Mouse (Mus musculus) midbrain, embryonic 16.5 days (tissue): Measurements from ENCODE around the gene Lalba. TPM values are rescaled to one million over a fixed set of nuclear protein-coding genes. Genes with fewer than 3 reads are reported as not detected.

Experiments used
- ATAC-seq: fragments of 200-750 bp; cut with Nextera tagmentation; 2 replicates; pipeline ENCODE4 v1.8.0; 2017; ENCODE audit warnings: moderate TSS enrichment
- H3K27ac ChIP-seq: fragments of 300-500 bp; sonication (generic); 2 replicates; pipeline ENCODE4 v1.5.1; 2014; ENCODE audit warnings: mild to moderate bottlenecking, low read length, mixed read lengths
- H3K27me3 ChIP-seq: fragments of 300-500 bp; sonication (generic); 2 replicates; pipeline ENCODE4 v1.6.1; 2014; ENCODE audit warnings: low read depth, low read length, mixed read lengths; ENCODE audit not compliant: control insufficient read depth, insufficient read depth
- H3K36me3 ChIP-seq: fragments of 300-500 bp; sonication (generic); 2 replicates; pipeline ENCODE4 v1.6.1; 2014; ENCODE audit warnings: mild to moderate bottlenecking, low read length, moderate library complexity, mixed read lengths; ENCODE audit not compliant: control insufficient read depth, insufficient read depth
- H3K4me1 ChIP-seq: fragments of 300-500 bp; sonication (generic); 2 replicates; pipeline ENCODE4 v1.6.1; 2014; ENCODE audit warnings: mild to moderate bottlenecking, low read length, mixed read lengths; ENCODE audit not compliant: control insufficient read depth, insufficient read depth
- H3K4me2 ChIP-seq: fragments of 300-500 bp; sonication (generic); 2 replicates; pipeline ENCODE4 v1.6.1; 2014; ENCODE audit warnings: mild to moderate bottlenecking, low read length, mixed read lengths
- H3K4me3 ChIP-seq: fragments of 300-500 bp; sonication (generic); 2 replicates; pipeline ENCODE4 v1.5.1; 2014; ENCODE audit warnings: low read depth, mild to moderate bottlenecking, low read length, moderate library complexity, mixed read lengths
- H3K9ac ChIP-seq: fragments of 300-500 bp; sonication (generic); 2 replicates; pipeline ENCODE4 v1.6.1; 2014; ENCODE audit warnings: low read depth, low read length, mixed read lengths
- H3K9me3 ChIP-seq: fragments of 300-500 bp; sonication (generic); replicated peaks from 2 replicates; pipeline ENCODE4 v1.6.1; 2014; ENCODE audit warnings: mild to moderate bottlenecking, low read length, mixed read lengths; ENCODE audit not compliant: control insufficient read depth, poor library complexity, severe bottlenecking
- WGBS: fragments of 180-500 bp; shearing (Covaris S2); extraction: QIAGEN DNeasy Blood & Tissue Kit; methylation state at CpG from one replicate; pipeline ENCODE4 v1.1.7; 2014; 5-methylcytosine and 5-hydroxymethylcytosine counted together
- polyA plus RNA-seq: library from polyadenylated mRNA; unstranded; fragments of >200 nt; fragmentation: Nextera tagmentation; extraction: Ambion mirVana; gene quantifications from 2 replicates; pipeline ENCODE4 v1.2.1, GENCODE M21; 2015

The Lalba gene
- polyA plus RNA-seq, 1 experiment from 2014 or later = not detected

- ATAC-seq = no peak
Measured at GRCm38 (mm10) chr15:98479568-98480102, 2.9 kb downstream of the Lalba start.

GRCm38 (mm10) chr15:98476281-98476680 lies 6.2 kb downstream of the Lalba start:
- Histone ChIP-seq H3K36me3 (no peaks in the 10 kb centered on the region), H3K9me3 (no peaks in the 10 kb centered on the region), H3K4me3 (no peak overlapping the region), H3K9ac (no peak overlapping the region), H3K4me1 (no peaks in the 10 kb centered on the region), H3K4me2 (no peak overlapping the region), H3K27me3 (no peaks in the 10 kb centered on the region), H3K27ac (no peak overlapping the region)
- ATAC-seq = no peak
- 75% methylated on average over 5 of the region's 5 CpGs for WGBS

More at GRCm38 (mm10) chr15:98479568-98480102, 2.9 kb downstream of the Lalba start:
- Histone ChIP-seq H3K9ac (no peak overlapping the region), H3K4me3 (no peak overlapping the region), H3K4me2 (no peak overlapping the region), H3K36me3 (no peaks in the 10 kb centered on the region), H3K27me3 (no peaks in the 10 kb centered on the region), H3K4me1 (no peaks in the 10 kb centered on the region), H3K9me3 (no peaks in the 10 kb centered on the region), H3K27ac (no peak overlapping the region)
- WGBS = 58% methylated on average over 7 of the region's 7 CpGs

- no peaks in the 10 kb centered on the region for H3K27me3 ChIP-seq
- 59% methylated on average over 10 of the region's 10 CpGs for WGBS
- no peak for ATAC-seq
Measured at GRCm38 (mm10) chr15:98475382-98475781, 7.1 kb downstream of the Lalba start.

GRCm38 (mm10) chr15:98474958-98475357 lies 7.6 kb downstream of the Lalba start:
- 75% methylated on average over 10 of the region's 10 CpGs for WGBS
- H3K9me3 ChIP-seq = no peaks in the 10 kb centered on the region

More at GRCm38 (mm10) chr15:98475382-98475781, 7.1 kb downstream of the Lalba start:
- H3K9me3 ChIP-seq = no peaks in the 10 kb centered on the region
- no peak overlapping the region for H3K27ac ChIP-seq
- no peak overlapping the region for H3K4me3 ChIP-seq
- no peaks in the 10 kb centered on the region for H3K4me1 ChIP-seq
- H3K36me3 ChIP-seq = no peaks in the 10 kb centered on the region
- H3K4me2 ChIP-seq = no peak overlapping the region
- H3K9ac ChIP-seq = no peak overlapping the region

GRCm38 (mm10) chr15:98471539-98471938 lies 11.0 kb downstream of the Lalba start:
- Histone ChIP-seq H3K27ac (no peak overlapping the region), H3K9me3 (no peaks in the 10 kb centered on the region), H3K4me3 (no peak overlapping the region), H3K36me3 (no peaks in the 10 kb centered on the region), H3K4me1 (no peaks in the 10 kb centered on the region), H3K9ac (no peak overlapping the region), H3K27me3 (no peaks in the 10 kb centered on the region), H3K4me2 (no peak overlapping the region)
- 92% methylated on average over 13 of the region's 13 CpGs for WGBS
- ATAC-seq = no peak

More at GRCm38 (mm10) chr15:98474958-98475357, 7.6 kb downstream of the Lalba start:
- no peak for ATAC-seq
- Histone ChIP-seq H3K27ac (no peak overlapping the region), H3K27me3 (no peaks in the 10 kb centered on the region), H3K9ac (no peak overlapping the region), H3K4me1 (no peaks in the 10 kb centered on the region), H3K4me2 (no peak overlapping the region), H3K36me3 (no peaks in the 10 kb centered on the region), H3K4me3 (no peak overlapping the region)

GRCm38 (mm10) chr15:98469596-98469995 lies 12.9 kb downstream of the Lalba start, which contains the start of gene OR5BS1P:
Gene OR5BS1P, plus strand, starts transcription at chr15:98469896.
- Histone ChIP-seq H3K4me1 (no peaks in the 10 kb centered on the region), H3K4me2 (no peak within 1 kb of the TSS), H3K27me3 (no peaks in the 10 kb centered on the region), H3K27ac (no peak within 1 kb of the TSS), H3K4me3 (no peak within 1 kb of the TSS), H3K9ac (no peak within 1 kb of the TSS), H3K9me3 (no peaks in the 10 kb centered on the region), H3K36me3 (no peaks in the 10 kb centered on the region)
- no peak for ATAC-seq
- WGBS = 90% methylated on average over 4 of the region's 4 CpGs

GRCm38 (mm10) chr15:98452288-98452687 lies 30.2 kb downstream of the Lalba start, which contains the start of gene Olfr281:
Gene Olfr281, plus strand, starts transcription at chr15:98452588.
- Histone ChIP-seq H3K36me3 (no peaks in the 10 kb centered on the region), H3K9me3 (no peaks in the 10 kb centered on the region), H3K4me2 (no peak within 1 kb of the TSS), H3K27me3 (no peaks in the 10 kb centered on the region), H3K27ac (no peak within 1 kb of the TSS), H3K4me3 (no peak within 1 kb of the TSS), H3K4me1 (no peaks in the 10 kb centered on the region), H3K9ac (no peak within 1 kb of the TSS)
- ATAC-seq = no peak
- WGBS = 91% methylated on average over 7 of the region's 7 CpGs

- no peak for ATAC-seq
- no peak overlapping the region; the same call in 1 of the 2 replicates for H3K4me2 ChIP-seq
- WGBS = 54% methylated on average over 4 of the region's 4 CpGs
Measured at GRCm38 (mm10) chr15:98448521-98448920, 34.0 kb downstream of the Lalba start.

GRCm38 (mm10) chr15:98444561-98444960 lies 38.0 kb downstream of the Lalba start:
- H3K9ac ChIP-seq = no peak overlapping the region

More at GRCm38 (mm10) chr15:98448521-98448920, 34.0 kb downstream of the Lalba start:
- Histone ChIP-seq H3K4me1 (no peaks in the 10 kb centered on the region), H3K27ac (no peak overlapping the region), H3K9ac (no peak overlapping the region), H3K4me3 (no peak overlapping the region), H3K27me3 (no peaks in the 10 kb centered on the region), H3K9me3 (no peaks in the 10 kb centered on the region; the same call in 1 of the 2 replicates), H3K36me3 (no peaks in the 10 kb centered on the region)

More at GRCm38 (mm10) chr15:98444561-98444960, 38.0 kb downstream of the Lalba start:
- no peaks in the 10 kb centered on the region for H3K27me3 ChIP-seq
- H3K4me2 ChIP-seq = no peak overlapping the region
- no peaks in the 10 kb centered on the region for H3K4me1 ChIP-seq
- ATAC-seq = no peak
- no peaks in the 10 kb centered on the region; the same call in 1 of the 2 replicates for H3K9me3 ChIP-seq
- H3K4me3 ChIP-seq = no peak overlapping the region
- 81% methylated on average over 3 of the region's 3 CpGs for WGBS
- H3K27ac ChIP-seq = no peak overlapping the region
- H3K36me3 ChIP-seq = no peaks in the 10 kb centered on the region
